Mouse (Mus musculus) ovary, postnatal 36 days (tissue): ENCODE measurements at regions not wholly inside any gene's neighbourhood (a gene's known extent, or its start where the extent isn't known, plus 50 kb on each side); places are given as distances from the start of the nearest gene placed in this dataset.

ENCODE experiments used
- DNase-seq: peaks from one replicate; pipeline ENCODE4 v3.0.0; 2022; ENCODE audit warnings: low spot score, mixed read lengths

DNA sequence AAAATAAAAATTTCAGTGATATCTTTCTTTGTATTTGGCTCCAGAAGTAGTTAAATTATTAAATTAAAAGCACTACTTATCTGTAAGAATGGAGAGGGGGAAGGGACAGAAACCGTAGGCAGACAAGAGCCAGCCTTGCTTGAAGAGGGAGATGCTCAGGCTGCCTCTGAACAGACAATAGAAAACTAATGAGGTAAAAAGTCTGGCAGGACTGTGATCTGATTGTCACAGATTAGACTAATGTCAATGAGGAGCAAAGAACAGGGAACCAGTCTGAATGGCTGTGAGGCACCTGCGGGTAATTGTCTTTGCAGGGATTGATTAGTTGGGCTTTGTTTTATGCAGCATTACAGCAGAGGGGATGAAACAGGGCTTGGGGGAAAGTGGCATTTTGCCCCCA is 362.3 kb upstream of the Fam92a start:
- DNase-seq, result no peak

DNA sequence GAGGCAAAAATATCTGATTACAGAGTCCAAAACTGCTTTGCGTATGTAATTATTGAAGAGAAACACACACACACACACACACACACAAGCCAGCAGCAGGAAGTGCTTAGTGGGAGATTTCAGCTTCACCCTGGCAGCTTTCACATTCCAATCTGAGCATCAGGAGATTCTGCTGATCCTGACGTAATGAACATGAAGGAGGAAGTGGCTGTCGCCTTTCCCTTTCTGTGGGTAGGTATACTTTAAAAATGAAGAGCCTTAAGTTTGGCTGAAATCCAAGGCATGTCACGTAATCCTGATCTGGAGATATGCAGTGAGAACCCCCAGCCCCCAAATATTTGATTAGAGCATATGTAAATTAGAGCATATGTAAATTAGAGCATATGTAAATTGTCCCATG is 361.1 kb upstream of the Fam92a start:
- DNase-seq, result no peak

DNA sequence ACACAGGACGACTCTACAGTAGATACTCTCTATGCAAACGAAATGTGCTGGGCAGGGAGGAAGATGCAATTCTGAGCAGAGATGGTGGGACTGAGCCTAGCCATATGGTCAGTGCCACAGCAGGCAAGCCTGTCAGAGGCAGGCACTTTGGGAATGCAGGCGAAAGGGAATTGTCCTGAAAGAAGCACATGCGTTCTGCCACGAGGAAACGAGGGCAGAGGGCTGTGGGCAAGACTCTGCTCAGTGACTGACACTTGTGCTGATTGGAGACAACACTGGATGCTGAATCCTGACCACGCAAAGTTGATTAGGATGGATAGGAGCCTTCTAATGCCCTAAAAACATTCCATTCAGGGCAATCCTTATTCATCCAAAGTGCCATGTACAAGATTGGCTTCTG is 350.5 kb upstream of the Fam92a start:
- DNase-seq, result no peak

DNA sequence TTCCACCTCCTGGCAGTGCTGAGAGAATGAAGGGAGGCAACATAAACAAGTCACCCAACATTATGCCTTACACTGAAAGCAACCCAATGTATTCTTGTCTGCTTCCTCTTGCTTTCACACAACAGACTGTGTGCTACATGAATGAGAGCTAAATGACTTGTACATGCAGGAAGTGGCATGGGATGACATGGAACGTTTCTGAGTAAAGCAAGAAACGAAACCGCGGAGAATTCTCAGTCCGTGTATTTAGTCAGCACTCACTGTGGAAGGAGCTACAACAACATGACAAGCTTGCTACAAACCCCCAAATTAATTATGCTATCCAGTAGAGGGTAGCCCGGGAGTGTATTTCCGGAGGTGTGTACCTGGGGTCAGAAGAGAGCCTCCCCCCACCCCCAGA is 349.4 kb upstream of the Fam92a start:
- DNase-seq, result no peak

DNA sequence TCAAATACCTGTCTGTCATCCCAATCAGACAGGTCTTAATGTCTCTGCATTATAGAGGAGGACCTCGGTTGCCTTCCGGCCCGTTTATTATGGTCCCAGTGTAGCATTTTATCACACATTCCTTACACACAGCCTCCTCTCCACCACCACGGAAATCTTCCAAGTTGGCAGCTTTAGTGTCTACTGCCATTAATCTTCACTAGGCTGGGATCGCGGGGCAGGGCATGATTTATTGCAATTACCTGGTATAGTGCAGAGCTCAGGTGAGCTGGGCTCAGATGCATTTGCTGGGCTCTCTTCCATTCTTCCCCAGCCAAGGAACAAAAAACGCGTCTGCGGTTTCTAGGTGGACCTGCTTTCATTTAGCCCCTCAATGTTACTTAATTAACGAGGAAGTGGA is 344.7 kb upstream of the Fam92a start:
- DNase-seq, result no peak

DNA sequence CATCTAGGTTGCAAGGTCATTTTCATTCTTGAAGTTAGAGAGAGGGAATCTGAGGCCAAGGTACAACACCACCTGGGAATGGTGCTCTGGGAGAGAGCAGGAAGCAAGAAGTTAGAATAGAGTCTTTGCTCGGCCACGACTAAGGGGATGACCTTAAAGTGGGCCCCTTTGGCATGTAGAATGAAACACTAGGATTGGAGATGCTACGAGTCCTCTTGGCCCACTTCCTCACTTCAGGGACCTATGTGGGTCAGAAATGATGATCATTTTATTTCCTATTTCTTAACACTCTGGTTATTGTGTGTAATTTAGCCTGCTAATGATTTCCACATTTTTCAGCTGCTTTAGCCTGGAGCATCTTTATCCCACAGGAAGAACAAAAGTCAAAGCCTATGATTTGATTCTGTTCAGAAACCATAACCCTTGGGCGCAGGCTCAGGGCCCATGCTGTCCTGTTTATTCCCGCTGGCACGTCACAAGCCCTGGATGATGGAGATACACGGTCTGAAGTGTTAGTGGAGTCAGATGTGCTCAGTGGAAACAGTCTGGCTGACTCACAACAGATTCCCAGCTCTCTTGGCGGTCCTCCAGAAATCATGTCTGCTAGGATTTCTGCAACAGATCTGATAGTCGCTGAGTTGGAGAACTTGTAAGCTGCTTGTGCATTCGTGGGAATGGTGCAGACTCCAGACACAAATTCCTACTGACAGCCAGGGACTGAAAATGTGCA is 340.0 kb upstream of the Fam92a start:
- DNase-seq, result peak; percentile 11

DNA sequence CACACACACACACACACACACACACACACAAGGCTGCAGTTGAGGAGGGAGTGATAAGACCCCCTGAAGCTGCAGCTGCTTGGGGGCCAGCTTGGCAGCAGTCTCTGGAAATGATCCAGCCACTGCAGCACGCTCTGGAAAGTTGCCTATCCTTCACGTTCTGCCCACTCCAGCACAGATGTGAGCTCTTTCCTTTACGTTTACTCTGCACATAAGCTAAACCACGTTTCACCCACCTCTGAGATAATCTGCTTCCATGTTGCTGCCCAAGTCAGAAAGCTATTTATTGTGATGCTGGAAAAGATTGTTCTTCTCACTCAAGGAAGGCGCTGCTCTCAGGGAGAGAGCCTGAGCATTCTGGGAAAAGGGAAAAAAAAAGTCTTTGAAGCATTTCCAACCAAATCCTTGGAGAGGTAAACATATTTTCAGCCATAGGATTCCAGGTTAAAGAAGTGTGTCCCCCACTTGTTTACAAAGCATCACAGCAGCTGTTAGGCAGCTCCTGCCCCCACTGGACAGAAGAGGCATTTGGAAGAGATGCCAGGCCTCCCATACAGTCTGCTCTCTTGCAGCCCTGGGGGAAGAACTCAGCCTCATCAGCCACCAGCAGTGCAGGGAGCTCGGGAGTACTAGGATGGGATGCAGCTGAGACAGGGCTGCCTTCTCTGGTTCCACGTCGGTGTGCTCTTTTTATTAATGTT is 335.2 kb upstream of the Fam92a start:
- DNase-seq, result no peak

DNA sequence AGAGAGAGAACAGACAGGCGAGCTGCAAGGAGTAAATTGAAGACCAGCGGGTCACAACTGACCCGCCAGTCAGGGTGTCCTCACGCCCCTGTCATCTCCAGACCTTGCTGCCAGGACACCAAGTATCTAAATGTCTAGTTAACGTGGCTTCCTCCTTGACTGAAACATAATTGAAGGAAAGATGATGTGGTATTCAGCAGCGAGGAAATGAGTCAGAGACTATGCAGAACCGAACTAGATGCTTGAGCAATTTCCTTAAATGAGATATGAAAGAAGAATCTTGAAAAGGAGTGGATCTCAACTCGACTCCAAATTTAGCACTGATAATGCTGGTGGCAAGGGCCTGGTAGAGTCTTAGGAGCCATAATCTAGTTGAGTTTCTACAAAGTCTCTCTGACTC is 329.3 kb upstream of the Fam92a start:
- no peak for DNase-seq

DNA sequence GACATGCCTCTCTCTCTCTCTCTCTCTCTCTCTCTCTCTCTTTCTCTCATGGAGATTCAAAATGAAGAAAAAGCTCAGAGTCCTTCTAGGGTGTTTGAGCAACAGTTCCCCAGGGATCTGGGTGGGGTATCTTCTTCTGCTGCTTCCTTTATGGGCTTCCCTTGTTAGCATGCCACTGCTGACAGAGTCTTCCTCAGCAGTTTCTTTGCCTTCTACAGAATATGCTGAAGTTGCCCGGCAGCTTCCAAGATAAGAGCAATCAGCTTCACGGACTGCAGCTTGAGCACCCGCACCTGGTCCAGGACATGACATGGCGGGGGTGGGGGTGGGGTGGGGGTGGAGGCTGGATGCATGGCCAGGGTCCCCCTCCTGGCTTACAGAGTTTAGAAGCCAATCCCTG is 326.6 kb upstream of the Fam92a start:
- DNase-seq, result no peak

DNA sequence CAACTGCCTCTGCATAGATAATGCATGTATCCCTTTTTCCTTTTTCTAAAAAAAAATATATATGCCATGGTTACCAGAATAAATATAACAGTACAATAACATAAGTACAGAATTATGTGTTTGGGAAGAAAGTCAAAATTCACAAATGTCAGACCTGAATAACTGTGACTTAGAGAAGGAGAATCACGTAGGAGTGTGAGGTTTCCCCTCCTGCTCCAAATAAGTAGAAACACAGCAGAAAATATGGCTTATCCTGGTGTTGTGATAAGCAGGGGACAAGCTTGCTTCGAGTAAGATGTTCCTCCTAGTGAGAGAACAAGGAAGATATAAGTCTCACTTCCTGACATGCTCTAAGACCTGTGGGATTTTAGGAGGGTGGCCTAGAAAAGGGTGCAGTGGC is 320.7 kb upstream of the Fam92a start:
- DNase-seq, result no peak

DNA sequence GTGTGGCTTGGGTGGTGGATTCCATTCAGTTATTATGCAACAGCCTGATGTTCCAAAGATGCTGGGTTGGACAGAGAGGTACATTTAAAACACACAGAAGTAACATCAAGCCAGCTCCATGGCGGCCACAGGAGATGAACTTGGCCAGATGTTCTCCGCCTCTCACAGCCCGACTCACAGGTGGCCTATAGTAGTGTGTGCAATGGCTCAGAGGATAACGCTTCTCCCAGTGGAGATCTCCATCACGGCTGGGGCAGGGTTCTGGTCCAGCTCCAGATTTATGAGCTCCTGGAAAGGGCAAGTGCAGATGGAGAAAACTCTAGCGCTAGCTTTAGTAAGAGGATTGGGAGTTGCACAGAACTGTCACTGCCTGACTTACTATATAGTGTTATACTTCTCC is 319.5 kb upstream of the Fam92a start:
- DNase-seq, result no peak

DNA sequence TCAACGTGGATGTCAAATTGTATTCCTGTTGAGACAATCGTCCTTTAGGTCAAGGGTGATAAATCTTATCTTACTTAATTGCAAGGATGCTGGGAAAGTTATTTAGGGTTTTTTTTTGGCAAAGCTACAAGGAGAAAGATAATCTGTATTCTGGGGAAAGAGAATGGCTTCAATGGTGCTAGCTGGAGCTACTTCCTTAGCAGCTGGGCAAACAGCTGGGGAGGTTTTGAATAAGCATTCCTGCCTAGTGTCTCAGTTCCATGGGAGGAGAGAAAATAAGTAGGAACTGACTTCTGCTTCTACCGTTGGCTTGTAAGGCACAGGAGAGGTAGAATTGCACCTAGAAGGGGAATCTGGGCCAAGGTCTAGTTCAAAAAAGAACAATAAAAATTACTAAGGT is 318.3 kb upstream of the Fam92a start:
- no peak for DNase-seq

DNA sequence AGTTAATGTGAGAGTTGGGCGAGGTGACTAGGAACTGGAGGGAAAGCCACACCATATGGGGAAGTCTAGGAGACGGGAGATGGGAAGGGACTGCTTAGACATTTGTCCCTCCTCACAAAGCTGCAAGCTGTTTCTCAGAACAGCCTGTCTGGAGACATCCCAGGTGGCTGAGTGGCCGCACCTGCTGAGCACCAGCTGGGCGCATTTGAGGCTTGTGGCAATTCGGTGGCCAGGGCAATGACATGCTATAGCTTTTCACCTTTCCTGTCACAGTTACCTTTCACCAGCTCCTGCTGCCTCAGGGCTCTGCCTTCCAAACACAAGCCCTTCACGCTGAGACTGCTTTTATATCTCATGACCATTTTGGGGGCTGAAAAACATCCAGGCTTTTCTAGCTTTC is 317.5 kb upstream of the Fam92a start:
- no peak for DNase-seq

DNA sequence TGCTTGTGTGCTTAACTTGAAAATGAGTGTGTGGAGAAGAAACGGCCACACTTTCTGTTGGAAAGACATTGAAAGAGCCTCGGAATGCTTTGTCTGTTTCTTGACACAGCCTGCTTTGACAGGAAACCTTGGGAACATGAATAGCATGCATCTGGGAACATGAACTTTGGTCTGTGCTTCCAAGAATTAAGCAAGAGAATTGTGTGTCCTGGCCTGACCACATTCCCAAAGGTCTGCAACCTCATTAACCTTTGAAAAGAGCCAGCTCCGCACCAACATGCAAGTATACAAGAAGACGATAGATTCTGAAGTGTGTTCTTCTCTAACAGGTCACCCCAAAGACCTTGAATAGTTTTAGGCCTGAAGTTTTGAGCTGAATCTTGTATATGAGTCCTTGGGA is 309.7 kb upstream of the Fam92a start:
- DNase-seq, result no peak

DNA sequence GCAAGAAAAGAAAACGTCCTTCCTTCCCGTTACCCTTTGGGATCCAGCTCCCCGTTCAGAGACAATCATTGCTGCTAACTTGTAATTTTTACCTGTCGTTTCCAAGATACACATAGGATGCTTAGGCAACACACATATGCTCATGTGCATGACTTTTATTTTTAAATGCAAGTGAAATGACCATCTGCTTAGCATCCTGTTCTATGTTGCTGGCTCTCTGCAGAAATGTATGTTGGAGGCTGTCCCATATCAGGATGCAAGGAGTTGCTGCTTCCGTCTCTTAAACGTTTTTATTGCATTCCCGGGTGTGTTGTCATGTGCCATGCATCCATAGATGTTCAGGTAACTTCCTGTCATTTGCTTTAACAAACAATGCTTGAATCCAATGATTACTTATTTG is 304.9 kb upstream of the Fam92a start:
- no peak for DNase-seq

DNA sequence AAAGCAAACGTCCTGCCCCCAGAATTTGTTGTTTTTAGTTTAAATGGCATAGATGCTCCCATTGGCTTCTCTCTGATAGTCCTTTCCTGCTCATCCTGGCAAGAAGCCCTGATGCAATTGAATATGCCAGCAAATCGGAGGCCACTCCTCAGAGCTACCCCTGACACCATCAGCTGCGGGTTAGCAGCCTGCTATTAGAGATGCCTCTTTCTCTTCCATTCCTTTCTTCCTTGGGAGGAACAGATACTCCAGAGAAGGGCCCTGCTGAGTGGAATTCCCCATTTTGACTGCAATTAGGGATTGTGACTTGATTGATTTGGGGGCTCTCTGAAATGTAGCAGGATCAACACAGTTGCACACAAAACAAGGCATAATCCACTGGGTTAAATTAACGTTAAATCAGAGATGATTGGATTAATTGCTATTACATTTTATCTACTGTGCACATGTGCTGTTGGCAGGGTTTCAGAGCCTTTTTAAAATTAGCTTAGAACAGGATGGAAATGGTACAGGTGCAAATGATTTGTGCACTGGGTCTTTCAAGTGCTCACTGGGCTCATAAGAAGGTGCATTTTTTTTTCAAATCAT is 303.3 kb upstream of the Fam92a start:
- no peak for DNase-seq

DNA sequence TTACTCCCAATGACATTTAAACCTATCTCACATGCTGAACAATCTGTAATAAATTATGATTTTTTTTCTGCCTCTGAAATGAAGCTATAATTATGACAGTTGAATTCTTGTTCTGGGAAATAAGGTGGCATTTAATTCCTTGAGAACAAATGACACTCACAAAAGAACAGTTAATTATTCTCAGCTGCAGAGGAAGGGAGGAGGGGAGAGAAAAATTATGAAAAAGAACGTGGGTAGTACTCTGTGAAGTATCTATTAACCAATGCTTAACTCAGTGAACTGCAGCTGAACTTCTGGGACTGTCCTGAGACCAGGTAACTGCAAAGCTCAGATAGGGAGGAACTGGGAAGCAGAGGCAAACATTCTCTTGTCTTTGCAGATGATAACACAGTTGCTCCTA is 302.6 kb upstream of the Fam92a start:
- no peak for DNase-seq

DNA sequence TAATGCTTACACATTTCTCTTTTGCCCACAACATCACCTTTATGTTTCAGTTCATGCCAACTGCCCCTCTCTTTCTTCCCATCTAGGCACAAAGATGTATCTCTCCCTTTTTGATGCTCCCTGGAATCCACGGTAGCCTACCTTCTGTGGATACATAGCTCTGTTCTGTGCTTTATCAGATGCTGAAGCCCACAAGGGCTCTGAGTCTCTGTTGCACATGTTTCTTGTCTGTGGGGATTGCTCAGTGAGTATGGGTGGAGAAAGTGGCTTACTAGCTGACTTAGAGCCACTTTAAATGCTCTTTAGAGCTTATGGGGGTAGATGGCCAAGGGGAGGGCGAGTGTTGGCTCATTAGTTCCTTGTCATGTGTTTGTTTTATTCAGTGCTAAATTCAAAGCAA is 289.9 kb upstream of the Fam92a start:
- no peak for DNase-seq

DNA sequence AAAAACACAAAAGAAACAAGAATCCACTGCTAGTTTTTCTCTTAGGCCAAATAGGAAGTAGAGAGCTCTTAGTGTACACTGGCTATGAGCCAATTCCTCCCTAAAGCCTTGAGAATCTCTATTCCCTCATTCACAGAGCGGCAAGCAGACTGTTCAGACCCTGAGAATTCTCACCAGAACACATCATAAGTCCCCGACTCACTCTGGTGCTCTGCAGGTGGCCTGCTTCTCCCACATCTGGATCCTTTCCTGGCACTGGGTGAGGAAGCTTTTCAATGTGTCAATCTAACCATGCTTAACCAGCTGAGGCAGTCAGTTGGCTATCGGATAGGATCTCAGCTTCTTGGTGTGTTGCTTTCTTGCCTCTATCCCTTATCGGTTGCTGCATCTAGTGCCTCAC is 289.4 kb upstream of the Fam92a start:
- DNase-seq, result no peak

DNA sequence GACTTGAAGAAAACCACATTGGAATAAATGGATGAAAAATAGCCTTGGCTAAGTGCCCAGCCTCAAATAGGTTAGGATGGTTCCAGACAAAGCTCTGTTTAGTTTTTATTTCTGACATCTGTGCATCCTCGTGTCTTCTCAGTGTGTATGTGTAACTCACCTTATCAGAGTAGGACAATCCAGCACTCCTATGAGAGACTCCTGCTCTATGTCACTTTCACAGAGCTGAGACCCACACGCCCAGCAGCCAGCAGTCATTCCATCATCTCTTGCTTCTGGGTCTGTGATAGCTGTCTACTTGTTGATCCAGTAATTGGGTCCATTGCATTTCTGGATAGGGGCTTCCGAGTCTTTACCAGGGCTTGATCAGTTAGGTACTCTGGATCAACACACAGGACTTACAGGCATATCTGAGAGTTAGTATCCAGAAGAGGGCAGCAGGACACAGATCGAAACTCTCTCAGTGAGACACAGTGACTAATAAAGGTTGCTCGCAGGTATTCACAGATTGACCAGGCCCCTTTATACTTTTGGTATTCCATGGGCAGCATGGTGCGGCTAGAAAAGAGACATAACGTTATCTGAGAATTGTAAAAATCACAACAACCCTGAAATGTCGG is 286.3 kb upstream of the Fam92a start:
- no peak for DNase-seq

DNA sequence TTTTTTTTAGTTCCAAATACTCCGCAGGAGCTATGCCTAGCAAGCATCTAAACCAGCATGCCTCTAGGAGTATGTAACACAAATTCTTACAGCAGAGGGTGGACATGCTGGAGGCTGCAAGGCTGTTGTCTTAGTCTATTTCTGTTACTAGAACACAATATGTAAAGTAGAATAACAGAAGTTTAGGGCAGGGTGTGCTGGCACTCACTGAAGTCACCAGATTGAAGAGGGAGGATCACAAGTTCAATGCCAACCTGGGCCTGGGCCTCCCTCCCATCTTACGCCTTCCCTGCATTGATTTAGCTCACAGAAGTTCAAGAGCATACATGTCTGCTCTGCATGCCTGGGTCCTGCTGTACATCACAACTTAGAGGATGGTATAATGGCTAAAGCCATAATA is 280.3 kb upstream of the Fam92a start:
- no peak for DNase-seq

DNA sequence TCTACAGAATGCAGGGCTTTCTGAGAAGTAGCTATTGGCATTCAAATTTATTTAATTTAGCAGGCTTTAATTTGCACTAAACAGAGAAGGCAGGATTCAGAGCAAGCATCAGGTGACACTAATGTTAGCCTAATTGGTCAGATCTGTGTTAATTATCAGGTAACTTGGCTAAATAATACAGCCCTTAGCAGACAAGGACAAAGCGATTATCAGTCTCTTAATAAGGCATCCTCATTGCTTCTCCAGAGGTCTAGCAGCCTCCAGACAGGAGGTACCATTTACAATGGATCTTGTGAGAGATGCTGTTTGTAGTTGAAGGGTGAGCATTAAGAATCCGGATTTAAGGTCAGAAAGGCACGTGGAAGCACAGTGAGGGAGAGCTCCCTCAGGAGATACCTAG is 253.7 kb upstream of the Fam92a start:
- DNase-seq, result no peak

DNA sequence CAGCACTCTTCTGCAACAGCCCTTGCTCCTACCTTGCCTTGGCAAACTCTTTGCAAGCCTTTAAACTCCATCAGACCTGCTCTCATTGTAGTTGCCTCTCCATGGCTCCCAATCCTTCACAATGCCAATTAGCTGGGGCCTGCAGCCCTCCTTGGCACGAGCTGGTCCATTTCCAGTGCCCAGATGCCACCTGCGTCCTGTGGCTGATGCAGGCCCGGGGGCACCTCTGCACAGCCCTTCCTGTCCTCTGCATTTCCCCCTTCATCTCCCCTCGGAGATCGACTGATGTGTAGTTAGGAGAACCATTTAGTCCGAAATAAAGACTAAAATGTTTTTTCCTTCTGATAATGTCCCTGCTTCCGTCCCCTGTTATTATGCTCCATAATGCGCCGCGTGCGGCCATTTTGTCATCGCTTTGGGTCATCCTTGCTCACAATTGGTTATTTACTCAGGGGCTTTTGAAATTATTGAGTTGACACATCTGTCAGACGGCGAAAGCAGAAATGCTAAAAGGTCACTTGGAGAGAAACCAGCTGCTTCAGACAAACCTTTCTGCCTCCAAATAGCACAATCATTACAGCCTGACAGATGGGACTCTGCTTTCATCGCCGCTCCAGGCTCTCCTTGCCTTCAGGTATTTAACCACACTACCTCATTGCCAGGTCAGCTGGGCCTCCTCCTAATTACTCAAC is 250.0 kb upstream of the Fam92a start:
- no peak for DNase-seq
